10 mouse cellular contexts compared by ENCODE assay signal in genomic region chr3:138642026-138642425, GRCm38 (mm10).
DNase-seq lines count a peak whose midpoint lies in the region; ATAC-seq and TF ChIP-seq lines count a peak whose summit lies in the region.
"Had no signal": no experiment of that assay in that cellular context is flagged by ENCODE, and none has a peak within 500 bp of the region (broad histone marks: within the 10 kb centered on the region; RNA-seq: fewer than 3 reads in every experiment).

No protein-coding gene starts in this region.

- peak; percentile 80 for ATAC-seq in megakaryocyte progenitor cell, adult 5-6 weeks (replicated peaks; ENCODE audit: poor library complexity)

- no peak overlapping the region for H3K27ac ChIP-seq in spleen, adult 2 months (ENCODE audit: insufficient read depth, low read length)
- H3K27ac ChIP-seq: hindbrain, embryonic 15.5 days; neural tube, embryonic 12.5 days had no signal

- H3K36me3 ChIP-seq in spleen, adult 2 months (ENCODE audit: control insufficient read depth, insufficient read depth, low read length) = no peaks in the 10 kb centered on the region
- H3K36me3 ChIP-seq: hindbrain, embryonic 15.5 days; neural tube, embryonic 12.5 days had no signal

- no peaks in the 10 kb centered on the region for H3K4me1 ChIP-seq in spleen, adult 2 months (ENCODE audit: control insufficient read depth, insufficient read depth, insufficient read length)

- peak; percentile 15 for DNase-seq in gastrocnemius, postnatal 10 days
- no peak for DNase-seq in gastrocnemius, adult 8-10 months (ENCODE audit: low spot score in 2 of 2)
- DNase-seq in spleen, adult 2 months (ENCODE audit: low read depth in 1 of 2, low spot score in 2 of 2) = peak in 1 of 2 experiments; percentile 16
- DNase-seq in spleen, postnatal 4 days (ENCODE audit: low spot score in 2 of 2) = no peak
- peak; percentile 18 for DNase-seq in embryo, embryonic 10 days (ENCODE audit: low spot score)
- no peak for DNase-seq in right cerebral cortex, adult 18-20 months
- DNase-seq in Muller cell, postnatal 12 days (ENCODE audit: inconsistent ontology term) = no peak

- H3K27me3 ChIP-seq in spleen, adult 2 months (ENCODE audit: control insufficient read depth, insufficient read depth, low read length) = no peaks in the 10 kb centered on the region
- H3K27me3 ChIP-seq: hindbrain, embryonic 15.5 days; neural tube, embryonic 12.5 days had no signal

- no peak for TF ChIP-seq POLR2A in spleen, adult 2 months (IDR thresholded peaks at IDR 0.05; ENCODE audit: low read depth, low read length)

- no peak overlapping the region for H3K4me3 ChIP-seq in spleen, adult 2 months (ENCODE audit: extremely low read depth, insufficient read depth, insufficient read length)
- H3K4me3 ChIP-seq: hindbrain, embryonic 15.5 days; neural tube, embryonic 12.5 days had no signal

- 89% methylated on average over 1 of the region's 1 CpGs for WGBS in spleen, adult 2 months

- peak; percentile 31; the same call in 1 of the 2 replicates for TF ChIP-seq CTCF in spleen, adult 2 months (IDR thresholded peaks at IDR 0.05; ENCODE audit: extremely low read depth, insufficient read depth, insufficient read length, insufficient replicate concordance)

Comparison
In these comparisons a context has a peak if more than half of its experiments do, and no peak if none do; other contexts are left out.
1. DNase-seq: peak in gastrocnemius, postnatal 10 days (single experiment) and embryo, embryonic 10 days (single experiment); none in gastrocnemius, adult 8-10 months (0 of 2), spleen, postnatal 4 days (0 of 2), right cerebral cortex, adult 18-20 months (single experiment) and Muller cell, postnatal 12 days (single experiment).